Mouse (Mus musculus) kidney, embryonic 15.5 days (tissue): ENCODE data around the gene Vps37b. TPM values are rescaled to one million over a fixed set of nuclear protein-coding genes. Genes with fewer than 3 reads are reported as not detected.

Source experiments
- ATAC-seq: fragments of 200-750 bp; cut with Nextera tagmentation; replicated peaks from 2 replicates; pipeline ENCODE4 v1.8.0; 2017; ENCODE audit warnings: moderate TSS enrichment; ENCODE audit not compliant: low FRiP score
- H3K27ac ChIP-seq: fragments of 300-500 bp; sonication (generic); 2 replicates; pipeline ENCODE4 v1.5.1; 2015; ENCODE audit warnings: mild to moderate bottlenecking, inconsistent platforms
- H3K27me3 ChIP-seq: fragments of 300-500 bp; sonication (generic); 2 replicates; pipeline ENCODE4 v1.6.1; 2015; ENCODE audit warnings: inconsistent platforms
- H3K36me3 ChIP-seq: fragments of 300-500 bp; sonication (generic); 2 replicates; pipeline ENCODE4 v1.6.1; 2015; ENCODE audit warnings: inconsistent platforms
- H3K4me1 ChIP-seq: fragments of 300-500 bp; sonication (generic); 2 replicates; pipeline ENCODE4 v1.6.1; 2015; ENCODE audit warnings: inconsistent platforms
- H3K4me2 ChIP-seq: fragments of 300-500 bp; sonication (generic); 2 replicates; pipeline ENCODE4 v1.6.1; 2015; ENCODE audit warnings: moderate library complexity, mild to moderate bottlenecking, inconsistent platforms
- H3K4me3 ChIP-seq: fragments of 300-500 bp; sonication (generic); replicated peaks from 2 replicates; pipeline ENCODE4 v1.5.1; 2015; ENCODE audit warnings: mild to moderate bottlenecking, inconsistent platforms
- H3K9ac ChIP-seq: fragments of 300-500 bp; sonication (generic); 2 replicates; pipeline ENCODE4 v1.6.1; 2015; ENCODE audit warnings: mild to moderate bottlenecking, inconsistent platforms
- H3K9me3 ChIP-seq: fragments of 300-500 bp; sonication (generic); replicated peaks from 2 replicates; pipeline ENCODE4 v1.6.1; 2016; ENCODE audit warnings: inconsistent platforms
- WGBS: fragments of 180-500 bp; shearing (Covaris S2); methylation state at CpG from one replicate; pipeline ENCODE4 v1.1.7; 2015; ENCODE audit warnings: mixed read lengths; 5-methylcytosine and 5-hydroxymethylcytosine counted together
- polyA plus RNA-seq: library from polyadenylated mRNA; unstranded; fragments of >200 nt; fragmentation: Nextera tagmentation; extraction: Ambion mirVana; gene quantifications from 2 replicates; pipeline ENCODE4 v1.2.1, GENCODE M21; 2015

The Vps37b gene
- polyA plus RNA-seq, 1 experiment from 2014 or later: 35.3 TPM

DNA sequence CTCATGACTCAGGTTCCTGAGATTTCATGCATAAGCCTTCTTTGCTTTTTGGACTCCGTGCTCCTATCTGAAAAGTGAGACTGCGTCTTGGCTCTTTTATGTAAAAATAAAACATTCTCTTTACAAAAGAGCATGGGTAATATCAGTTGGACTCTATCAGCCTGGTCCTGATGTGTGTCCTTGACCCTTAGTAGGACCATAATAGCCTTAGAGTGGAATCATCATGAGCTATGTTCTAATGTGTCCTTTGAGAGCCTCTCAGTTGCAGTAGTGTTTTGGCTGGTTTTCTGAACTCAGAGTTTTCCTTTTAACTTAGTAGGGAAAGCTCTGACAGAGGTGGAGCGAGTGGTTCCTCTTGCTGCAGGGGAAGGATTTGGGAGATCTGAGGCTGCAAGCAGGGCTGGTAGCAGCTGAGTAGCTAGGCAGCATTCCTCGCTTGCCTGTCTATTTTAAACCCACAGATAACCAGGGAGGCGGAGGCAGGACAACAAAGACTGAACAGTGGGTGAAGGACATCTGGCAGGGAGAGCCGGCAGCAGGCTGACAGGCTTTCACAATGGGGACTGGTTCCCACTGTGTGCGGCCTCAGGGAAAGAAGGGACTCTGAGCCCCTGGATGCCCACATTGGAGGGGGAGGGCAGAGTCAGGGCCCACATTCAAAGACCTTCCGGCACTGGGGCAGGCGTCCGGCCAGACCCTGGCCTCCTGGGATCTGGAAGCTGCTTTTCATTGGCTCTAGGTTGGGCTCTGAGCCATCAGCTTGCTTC is 11.3 kb upstream of the Vps37b start:
- 66% methylated on average over 10 of the region's 10 CpGs for WGBS
- Histone ChIP-seq H3K27me3 (no peaks in the 10 kb centered on the region), H3K9ac (no peak overlapping the region), H3K36me3 (no peaks in the 10 kb centered on the region), H3K27ac (peak overlapping the region; percentile 58), H3K4me2 (no peak overlapping the region), H3K4me3 (no peak overlapping the region), H3K9me3 (no peaks in the 10 kb centered on the region), H3K4me1 (peaks cover 19% of the 10 kb centered on the region)
- ATAC-seq: no peak

GRCm38 (mm10) chr5:124041097-124041496 is 9.0 kb upstream of the Vps37b start:
- no peak overlapping the region for H3K4me2 ChIP-seq
- H3K4me3 ChIP-seq: no peak overlapping the region
- H3K27me3 ChIP-seq: no peaks in the 10 kb centered on the region
- H3K9me3 ChIP-seq: no peaks in the 10 kb centered on the region
- H3K4me1 ChIP-seq: peaks cover 6% of the 10 kb centered on the region; the same call in 1 of the 2 replicates
- no peak overlapping the region for H3K27ac ChIP-seq
- no peaks in the 10 kb centered on the region for H3K36me3 ChIP-seq
- WGBS: 63% methylated on average over 9 of the region's 9 CpGs
- ATAC-seq: no peak
- no peak overlapping the region for H3K9ac ChIP-seq

- H3K4me2 ChIP-seq: no peak overlapping the region
- no peak overlapping the region for H3K9ac ChIP-seq
- ATAC-seq: no peak
- no peak overlapping the region for H3K4me3 ChIP-seq
- no peaks in the 10 kb centered on the region for H3K9me3 ChIP-seq
- 88% methylated on average over 6 of the region's 6 CpGs for WGBS
- H3K4me1 ChIP-seq: peaks cover 6% of the 10 kb centered on the region; the same call in 1 of the 2 replicates
- H3K27ac ChIP-seq: no peak overlapping the region
- H3K27me3 ChIP-seq: no peaks in the 10 kb centered on the region
- no peaks in the 10 kb centered on the region for H3K36me3 ChIP-seq
Measured at GRCm38 (mm10) chr5:124039602-124040001, 7.5 kb upstream of the Vps37b start.

DNA sequence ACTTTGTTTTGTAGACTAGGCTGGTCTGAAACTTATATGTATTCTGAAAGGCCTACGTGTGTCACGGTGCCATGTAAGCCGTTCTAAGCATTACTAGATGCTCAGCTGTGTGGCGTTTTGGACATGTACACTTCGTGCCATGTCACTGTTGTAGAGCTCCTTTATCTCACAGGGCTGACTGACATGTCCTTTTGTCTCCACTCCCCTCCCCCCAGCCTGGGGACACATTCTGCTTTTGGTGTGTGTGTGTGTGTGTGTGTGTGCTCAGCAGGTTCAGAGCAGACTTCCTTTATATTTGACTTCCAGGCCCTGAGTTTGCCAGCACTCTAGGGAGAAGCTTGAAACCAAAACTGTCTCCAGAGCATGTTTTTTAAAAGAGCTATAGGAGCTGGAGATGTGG is 4.8 kb upstream of the Vps37b start:
- ATAC-seq: no peak
- Histone ChIP-seq H3K4me2 (no peak overlapping the region), H3K4me1 (peaks cover 5% of the 10 kb centered on the region; the same call in 1 of the 2 replicates), H3K9ac (no peak overlapping the region), H3K27me3 (no peaks in the 10 kb centered on the region), H3K9me3 (no peaks in the 10 kb centered on the region), H3K4me3 (no peak overlapping the region), H3K27ac (no peak overlapping the region), H3K36me3 (no peaks in the 10 kb centered on the region)
- 81% methylated on average over 5 of the region's 5 CpGs for WGBS

- ATAC-seq: no peak
- no peak overlapping the region for H3K4me3 ChIP-seq
- no peaks in the 10 kb centered on the region for H3K36me3 ChIP-seq
- H3K27ac ChIP-seq: no peak overlapping the region
- WGBS: 44% methylated on average over 6 of the region's 6 CpGs
- no peak overlapping the region for H3K9ac ChIP-seq
- no peak overlapping the region for H3K4me2 ChIP-seq
- H3K4me1 ChIP-seq: peaks cover 7% of the 10 kb centered on the region; the same call in 1 of the 2 replicates
- H3K9me3 ChIP-seq: no peaks in the 10 kb centered on the region
- no peaks in the 10 kb centered on the region for H3K27me3 ChIP-seq
Measured at GRCm38 (mm10) chr5:124036341-124036740, 4.3 kb upstream of the Vps37b start.

DNA sequence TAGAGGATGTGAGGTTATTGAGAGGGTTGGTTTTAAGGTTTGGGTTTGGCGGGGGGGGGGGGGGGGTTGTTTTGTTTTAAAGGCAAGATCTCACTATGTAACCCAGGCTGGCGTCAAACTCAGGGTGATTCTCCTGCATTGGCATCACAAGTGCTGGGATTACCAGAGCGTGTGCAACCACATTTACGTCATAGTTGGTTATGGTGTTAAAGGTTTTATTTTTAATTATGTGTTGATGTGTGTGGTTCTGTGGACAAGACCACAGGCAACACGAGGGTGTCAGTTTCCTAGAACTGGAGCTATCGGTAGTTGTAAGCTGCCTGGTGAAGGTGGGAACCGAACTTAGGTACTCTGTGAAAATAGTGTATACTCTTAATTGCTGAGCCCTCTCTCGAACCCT is 3.7 kb upstream of the Vps37b start:
- no peak overlapping the region for H3K4me2 ChIP-seq
- H3K36me3 ChIP-seq: no peaks in the 10 kb centered on the region
- no peak overlapping the region for H3K27ac ChIP-seq
- no peaks in the 10 kb centered on the region for H3K27me3 ChIP-seq
- no peaks in the 10 kb centered on the region for H3K9me3 ChIP-seq
- no peak overlapping the region for H3K9ac ChIP-seq
- 72% methylated on average over 8 of the region's 8 CpGs for WGBS
- H3K4me3 ChIP-seq: no peak overlapping the region
- ATAC-seq: no peak
- H3K4me1 ChIP-seq: peaks cover 12% of the 10 kb centered on the region

- H3K27ac ChIP-seq: no peak overlapping the region
- no peak overlapping the region for H3K4me3 ChIP-seq
- 85% methylated on average over 9 of the region's 9 CpGs for WGBS
- H3K4me2 ChIP-seq: no peak overlapping the region
- ATAC-seq: no peak
- peaks cover 16% of the 10 kb centered on the region for H3K4me1 ChIP-seq
- H3K27me3 ChIP-seq: no peaks in the 10 kb centered on the region
- H3K36me3 ChIP-seq: no peaks in the 10 kb centered on the region
- H3K9me3 ChIP-seq: no peaks in the 10 kb centered on the region
- no peak overlapping the region for H3K9ac ChIP-seq
Measured at GRCm38 (mm10) chr5:124035406-124035805, 3.3 kb upstream of the Vps37b start.

DNA sequence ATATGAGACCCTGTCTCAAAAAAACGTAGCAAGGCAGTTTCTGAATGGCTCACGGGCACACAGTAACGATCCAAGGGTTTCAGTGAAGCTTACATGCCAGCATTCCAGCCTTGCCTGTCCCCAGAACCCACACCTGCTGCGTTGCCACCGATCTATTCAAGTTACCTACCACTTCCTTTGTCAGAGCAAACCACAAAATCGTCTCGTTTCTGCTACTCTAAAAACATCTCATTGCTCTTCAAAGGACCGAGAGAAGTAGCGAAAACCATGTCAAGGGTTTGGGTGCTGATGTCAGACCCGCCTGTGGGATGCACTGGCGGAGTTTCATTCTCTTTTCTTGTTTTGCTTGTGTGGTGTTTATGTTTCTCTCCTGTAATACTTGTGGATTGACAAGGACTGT is 2.4 kb upstream of the Vps37b start:
- no peak overlapping the region for H3K4me3 ChIP-seq
- H3K9ac ChIP-seq: no peak overlapping the region
- WGBS: 69% methylated on average over 11 of the region's 11 CpGs
- H3K9me3 ChIP-seq: no peaks in the 10 kb centered on the region
- no peaks in the 10 kb centered on the region for H3K27me3 ChIP-seq
- no peak for ATAC-seq
- H3K36me3 ChIP-seq: no peaks in the 10 kb centered on the region
- no peak overlapping the region for H3K4me2 ChIP-seq
- H3K4me1 ChIP-seq: peaks cover 25% of the 10 kb centered on the region
- H3K27ac ChIP-seq: no peak overlapping the region

DNA sequence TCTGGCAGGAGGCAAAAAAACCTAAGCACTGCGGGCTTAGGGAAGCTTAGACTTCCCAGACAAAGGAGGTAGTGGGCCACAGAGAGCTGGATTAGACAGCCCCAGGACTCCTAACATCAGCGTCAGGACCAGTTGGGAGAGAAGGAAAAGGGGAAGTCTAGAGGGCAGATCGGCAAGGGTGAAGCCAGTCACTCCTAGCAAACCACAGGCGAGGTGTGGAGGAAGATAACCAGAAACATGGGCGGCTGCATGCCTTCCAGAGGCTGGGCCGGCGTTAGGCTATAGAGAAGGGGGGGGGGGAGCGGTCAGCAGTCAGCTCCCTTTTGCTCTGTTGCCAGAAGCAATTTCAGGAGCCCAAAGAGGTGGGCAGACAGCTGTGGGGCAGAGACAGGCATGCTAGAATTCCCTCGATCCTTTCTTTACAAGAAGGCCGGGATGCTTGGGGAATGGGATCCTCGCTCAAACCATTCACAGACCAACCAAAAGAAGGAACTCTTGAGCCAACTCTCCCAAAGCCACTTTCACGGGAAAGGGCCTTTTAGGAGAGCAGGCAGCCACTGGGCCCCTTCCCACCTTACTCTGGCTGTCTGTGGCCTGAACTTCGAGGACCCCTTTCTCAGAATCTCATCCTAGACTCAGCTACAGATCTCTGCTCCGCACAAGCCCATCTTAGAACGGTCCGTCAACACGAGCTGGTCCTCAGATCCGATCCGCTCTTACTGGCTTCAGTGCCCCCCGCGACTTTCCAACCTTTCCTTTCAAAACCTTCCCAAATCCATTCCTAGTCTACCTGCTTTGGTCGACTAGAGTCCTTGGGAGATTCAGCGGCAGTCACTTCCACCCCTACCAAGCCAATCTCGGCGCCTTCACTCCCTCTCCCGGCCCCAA is 758 bp downstream of the Vps37b start:
- no peaks in the 10 kb centered on the region for H3K27me3 ChIP-seq
- H3K4me1 ChIP-seq: peaks cover 55% of the 10 kb centered on the region
- H3K4me3 ChIP-seq: peak overlapping the region; percentile 91
- peak; percentile 27; the same call in 1 of the 2 replicates for ATAC-seq
- H3K9ac ChIP-seq: peak overlapping the region; percentile 82
- peak overlapping the region; percentile 94 for H3K27ac ChIP-seq
- H3K9me3 ChIP-seq: no peaks in the 10 kb centered on the region
- 2% methylated on average over 26 of the region's 26 CpGs for whole genome bisulfite sequencing
- H3K4me2 ChIP-seq: peak overlapping the region; percentile 83
- H3K36me3 ChIP-seq: no peaks in the 10 kb centered on the region

- ATAC-seq: no peak
- H3K27ac ChIP-seq: peak overlapping the region; percentile 94
Measured at GRCm38 (mm10) chr5:124030386-124031067, 1.5 kb downstream of the Vps37b start.

GRCm38 (mm10) chr5:124029220-124030035 is 2.6 kb downstream of the Vps37b start:
- no peak for ATAC-seq
- Histone ChIP-seq H3K4me2 (0 out of 2 replicates have a peak overlapping the region, but pooled peaks have one; percentile 83), H3K9ac (no peak overlapping the region), H3K27me3 (no peaks in the 10 kb centered on the region), H3K36me3 (no peaks in the 10 kb centered on the region), H3K9me3 (no peaks in the 10 kb centered on the region), H3K27ac (no peak overlapping the region), H3K4me3 (0 out of 2 replicates have a peak overlapping the region, but pooled peaks have one; percentile 91), H3K4me1 (peaks cover 74% of the 10 kb centered on the region)
- 69% methylated on average over 19 of the region's 19 CpGs for WGBS

More at GRCm38 (mm10) chr5:124030386-124031067, 1.5 kb downstream of the Vps37b start:
- H3K4me1 ChIP-seq: peaks cover 63% of the 10 kb centered on the region
- peak overlapping the region; percentile 82 for H3K9ac ChIP-seq
- H3K36me3 ChIP-seq: no peaks in the 10 kb centered on the region
- H3K9me3 ChIP-seq: no peaks in the 10 kb centered on the region
- H3K4me2 ChIP-seq: peak overlapping the region; percentile 83
- H3K27me3 ChIP-seq: no peaks in the 10 kb centered on the region
- 47% methylated on average over 12 of the region's 12 CpGs for WGBS
- H3K4me3 ChIP-seq: peak overlapping the region; percentile 91
